Mouse (Mus musculus) embryonic fibroblast, embryonic 13.5 days (primary cell): ENCODE measurements around the gene Exosc1.

Experiments
- CTCF ChIP-seq: IDR thresholded peaks from 2 replicates; pipeline ENCODE4 v1.5.1; 2011; ENCODE audit warnings: mild to moderate bottlenecking, control low read depth, low read length, moderate library complexity, borderline replicate concordance; ENCODE audit not compliant: insufficient read depth
- POLR2A ChIP-seq: IDR thresholded peaks from 2 replicates; pipeline ENCODE4 v1.6.1; 2011; ENCODE audit warnings: low read depth, mild to moderate bottlenecking, control low read depth, low read length, moderate library complexity

DNA sequence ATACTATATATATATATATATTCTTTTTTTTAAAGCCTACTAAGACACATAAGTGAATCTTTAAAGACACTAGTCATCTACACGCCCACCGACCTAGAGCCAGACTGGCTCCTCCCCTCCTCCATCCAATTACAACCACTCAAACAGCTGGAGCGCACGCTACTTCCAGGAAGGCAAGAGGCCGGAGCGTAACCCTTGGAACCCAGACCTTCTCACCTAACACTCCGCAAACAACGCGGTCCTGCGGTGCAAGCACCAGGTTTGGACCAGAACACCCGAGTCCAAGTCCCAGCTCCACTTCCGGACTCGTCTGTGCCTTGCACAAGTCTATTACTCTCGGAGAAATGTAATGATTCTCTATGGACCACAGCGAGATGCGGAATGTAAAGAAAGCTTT, 47.2 kb upstream of the Exosc1 start:
- peak; percentile 42; the same call in 1 of the 2 replicates for TF ChIP-seq POLR2A
- TF ChIP-seq CTCF = no peak
